In genomic region chr11:85499561-85499960, GRCm38 (mm10) we compare ENCODE assay signal across 24 mouse cellular contexts.
"Had no signal": no experiment of that assay in that cellular context is flagged by ENCODE, and none has a peak within 500 bp of the region (broad histone marks: within the 10 kb centered on the region; RNA-seq: fewer than 3 reads in every experiment).

No protein-coding gene starts in this region.

- ATAC-seq: hindbrain, embryonic 16.5 days; inflammation-experienced regulatory T-cells, adult 6 months; intestine, embryonic 15.5 days; intestine, postnatal 0 days; liver, embryonic 12.5 days had no signal

- H3K36me3 ChIP-seq: heart, embryonic 12.5 days; hindbrain, embryonic 10.5 days; hindbrain, embryonic 12.5 days; intestine, embryonic 15.5 days; limb, embryonic 13.5 days; limb, embryonic 15.5 days; liver, embryonic 12.5 days had no signal

- H3K9me3 ChIP-seq: heart, embryonic 12.5 days; hindbrain, embryonic 10.5 days; hindbrain, embryonic 12.5 days; intestine, embryonic 15.5 days; limb, embryonic 13.5 days; limb, embryonic 15.5 days; liver, embryonic 12.5 days had no signal

- H3K4me2 ChIP-seq: heart, embryonic 12.5 days; hindbrain, embryonic 12.5 days; hindbrain, embryonic 14.5 days; intestine, embryonic 15.5 days; limb, embryonic 13.5 days; limb, embryonic 15.5 days; liver, embryonic 12.5 days had no signal

- H3K27me3 ChIP-seq: heart, embryonic 12.5 days; hindbrain, embryonic 12.5 days; intestine, embryonic 15.5 days; limb, embryonic 13.5 days; limb, embryonic 15.5 days; liver, embryonic 12.5 days had no signal

- DNase-seq: gastrocnemius, adult 2 months; gastrocnemius, postnatal 10 days; gastrocnemius, postnatal 25 days; heart, adult 2 months; heart, postnatal 10 days; heart, postnatal 4 days; kidney, adult 18-20 months; kidney, adult 8-10 months; kidney, postnatal 10 days; kidney, postnatal 25 days; kidney, postnatal 4 days had no signal

- H3K9ac ChIP-seq: heart, embryonic 12.5 days; hindbrain, embryonic 12.5 days; hindbrain, embryonic 14.5 days; intestine, embryonic 15.5 days; limb, embryonic 13.5 days; limb, embryonic 15.5 days; liver, embryonic 12.5 days had no signal

- H3K27ac ChIP-seq: gastrocnemius, adult 2 months; heart, adult 2 months; hindbrain, embryonic 10.5 days; hindbrain, embryonic 12.5 days; hindbrain, embryonic 14.5 days; intestine, embryonic 15.5 days; layer of hippocampus, adult 2 months; left cerebral cortex, adult 2 months; limb, embryonic 13.5 days; limb, embryonic 15.5 days; liver, embryonic 12.5 days had no signal

- H3K4me3 ChIP-seq: gastrocnemius, adult 2 months; heart, adult 2 months; heart, embryonic 12.5 days; hindbrain, embryonic 10.5 days; hindbrain, embryonic 12.5 days; intestine, embryonic 15.5 days; layer of hippocampus, adult 2 months; left cerebral cortex, adult 2 months; limb, embryonic 13.5 days; limb, embryonic 15.5 days; liver, embryonic 12.5 days had no signal

- H3K4me1 ChIP-seq: heart, embryonic 12.5 days; hindbrain, embryonic 10.5 days; hindbrain, embryonic 12.5 days; intestine, embryonic 15.5 days; limb, embryonic 13.5 days; limb, embryonic 15.5 days; liver, embryonic 12.5 days had no signal
